Mouse (Mus musculus): ENCODE measurements around the gene Gm20388.

Gm20388 gene

GRCm38 (mm10) chr8:123104046-123104767, 3193.6 kb downstream of the Gm20388 start:
- DNase-seq (ENCODE audit: low spot score) = no peak

- DNase-seq (ENCODE audit: low spot score) = no peak
Observed at GRCm38 (mm10) chr8:123105553-123106326, 3195.1 kb downstream of the Gm20388 start.

- DNase-seq (ENCODE audit: low spot score) = no peak
Observed at GRCm38 (mm10) chr8:123106531-123106930, 3195.9 kb downstream of the Gm20388 start.

- no peak for DNase-seq (ENCODE audit: low spot score)
Observed at GRCm38 (mm10) chr8:123108010-123108409, 3197.4 kb downstream of the Gm20388 start.

- DNase-seq (ENCODE audit: low spot score) = no peak
Observed at GRCm38 (mm10) chr8:123108953-123109352, 3198.3 kb downstream of the Gm20388 start.

GRCm38 (mm10) chr8:123110649-123111048, 3200.0 kb downstream of the Gm20388 start:
- peak; percentile 36 for DNase-seq (ENCODE audit: low spot score)

GRCm38 (mm10) chr8:123112892-123113291, 3202.3 kb downstream of the Gm20388 start:
- DNase-seq (ENCODE audit: low spot score) = no peak

- no peak for DNase-seq (ENCODE audit: low spot score)
Observed at GRCm38 (mm10) chr8:123113908-123114469, 3203.3 kb downstream of the Gm20388 start.

GRCm38 (mm10) chr8:123114644-123115043, 3204.0 kb downstream of the Gm20388 start:
- DNase-seq (ENCODE audit: low spot score) = no peak

- DNase-seq (ENCODE audit: low spot score) = no peak
Observed at GRCm38 (mm10) chr8:123117127-123117731, 3206.6 kb downstream of the Gm20388 start, which contains the start of gene Cpne7. Gene Cpne7, plus strand, starts transcription at chr8:123117374.

GRCm38 (mm10) chr8:123117744-123118143, 3207.1 kb downstream of the Gm20388 start:
- no peak for DNase-seq (ENCODE audit: low spot score)

- no peak for DNase-seq (ENCODE audit: low spot score)
Observed at GRCm38 (mm10) chr8:123122059-123122458, 3211.4 kb downstream of the Gm20388 start.

GRCm38 (mm10) chr8:123122670-123123069, 3212.0 kb downstream of the Gm20388 start:
- DNase-seq (ENCODE audit: low spot score) = no peak

GRCm38 (mm10) chr8:123126193-123126816, 3215.7 kb downstream of the Gm20388 start:
- peak; percentile 65 for DNase-seq (ENCODE audit: low spot score)

- DNase-seq (ENCODE audit: low spot score) = peak; percentile 3
Observed at GRCm38 (mm10) chr8:123131041-123131440, 3220.4 kb downstream of the Gm20388 start.

- no peak for DNase-seq (ENCODE audit: low spot score)
Observed at GRCm38 (mm10) chr8:123132953-123133352, 3222.3 kb downstream of the Gm20388 start.

- DNase-seq (ENCODE audit: low spot score) = peak; percentile 1
Observed at GRCm38 (mm10) chr8:123134149-123134713, 3223.6 kb downstream of the Gm20388 start.

- peak; percentile 2 for DNase-seq (ENCODE audit: low spot score)
Observed at GRCm38 (mm10) chr8:123135406-123135805, 3224.8 kb downstream of the Gm20388 start.

- DNase-seq (ENCODE audit: low spot score) = peak; percentile 2
Observed at GRCm38 (mm10) chr8:123135806-123136205, 3225.2 kb downstream of the Gm20388 start.

- peak; percentile 2 for DNase-seq (ENCODE audit: low spot score)
Observed at GRCm38 (mm10) chr8:123136287-123136686, 3225.6 kb downstream of the Gm20388 start.

- peak; percentile 22 for DNase-seq (ENCODE audit: low spot score)
Observed at GRCm38 (mm10) chr8:123137645-123138077, 3227.0 kb downstream of the Gm20388 start.
